Comparison of ENCODE assay signal across 18 mouse cellular contexts in the genomic region with DNA sequence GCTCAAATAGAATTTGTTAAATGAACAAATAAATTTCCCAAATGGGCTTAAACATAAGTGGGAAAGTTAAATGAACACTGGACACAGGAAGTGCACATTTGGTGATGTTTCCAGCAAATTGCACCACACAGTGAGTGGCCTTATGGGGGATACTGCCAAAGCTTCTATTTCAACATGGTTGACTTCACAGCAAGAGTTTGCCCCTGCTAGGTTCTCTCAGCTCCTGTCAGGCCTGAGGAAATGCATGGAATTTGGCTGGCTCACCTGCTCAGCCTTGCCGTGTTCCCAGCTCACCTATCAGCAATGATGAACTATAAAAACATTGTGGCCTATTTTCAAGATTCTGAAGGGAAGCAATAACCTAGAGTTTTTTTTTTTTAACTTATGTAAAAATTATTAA. TPM values are rescaled to one million over a fixed set of nuclear protein-coding genes. Genes with fewer than 3 reads are reported as not detected.
"Had no signal": no experiment of that assay in that cellular context is flagged by ENCODE, and none has a peak within 500 bp of the region (broad histone marks: within the 10 kb centered on the region; RNA-seq: fewer than 3 reads in every experiment).

No protein-coding gene starts in this region.

- ATAC-seq: liver, postnatal 0 days; lung, postnatal 0 days had no signal

- H3K4me2 ChIP-seq: limb, embryonic 12.5 days; limb, embryonic 15.5 days; liver, embryonic 11.5 days; lung, embryonic 14.5 days; midbrain, embryonic 12.5 days; neural tube, embryonic 12.5 days; neural tube, embryonic 15.5 days; stomach, embryonic 15.5 days had no signal

- H3K36me3 ChIP-seq: neural tube, embryonic 12.5 days; neural tube, embryonic 15.5 days; stomach, embryonic 15.5 days had no signal

- H3K9ac ChIP-seq: limb, embryonic 12.5 days; limb, embryonic 15.5 days; liver, embryonic 14.5 days; liver, postnatal 0 days; lung, embryonic 14.5 days; midbrain, embryonic 12.5 days; neural tube, embryonic 12.5 days; neural tube, embryonic 15.5 days; stomach, embryonic 15.5 days had no signal

- H3K27me3 ChIP-seq: limb, embryonic 12.5 days; limb, embryonic 15.5 days; neural tube, embryonic 12.5 days; neural tube, embryonic 15.5 days; stomach, embryonic 15.5 days had no signal

- H3K4me3 ChIP-seq: limb, embryonic 12.5 days; limb, embryonic 15.5 days; midbrain, embryonic 12.5 days; neural tube, embryonic 12.5 days; neural tube, embryonic 15.5 days; stomach, embryonic 15.5 days had no signal

- DNase-seq: kidney, adult 9 months; kidney, postnatal 14 days; liver, postnatal 0 days; lung, embryonic 14.5 days; lung, postnatal 36 days; right cerebral cortex, adult 18-20 months; right cerebral cortex, postnatal 14 days; spleen, adult 18-20 months; thymus, postnatal 25 days had no signal

- H3K9me3 ChIP-seq: limb, embryonic 12.5 days; limb, embryonic 15.5 days; midbrain, embryonic 12.5 days; neural tube, embryonic 12.5 days; neural tube, embryonic 15.5 days; stomach, embryonic 15.5 days had no signal

- H3K27ac ChIP-seq: limb, embryonic 15.5 days; liver, embryonic 14.5 days; midbrain, embryonic 12.5 days; neural tube, embryonic 12.5 days; neural tube, embryonic 15.5 days; stomach, embryonic 15.5 days had no signal

RNA-seq across cellular contexts. Expression of a gene that starts 39.3 kb away (rescaled TPM):
- polyA plus RNA-seq: liver, postnatal 0 days had no signal
